Mouse (Mus musculus): ENCODE data around the gene Npb.
A peak's percentile ranks its signal among the peaks of the same experiment; 100 is the strongest.

Npb gene

GRCm38 (mm10) chr11:120632559-120633519 is 24.6 kb downstream of the Npb start:
- no peak for DNase-seq (ENCODE audit: low spot score)

DNA sequence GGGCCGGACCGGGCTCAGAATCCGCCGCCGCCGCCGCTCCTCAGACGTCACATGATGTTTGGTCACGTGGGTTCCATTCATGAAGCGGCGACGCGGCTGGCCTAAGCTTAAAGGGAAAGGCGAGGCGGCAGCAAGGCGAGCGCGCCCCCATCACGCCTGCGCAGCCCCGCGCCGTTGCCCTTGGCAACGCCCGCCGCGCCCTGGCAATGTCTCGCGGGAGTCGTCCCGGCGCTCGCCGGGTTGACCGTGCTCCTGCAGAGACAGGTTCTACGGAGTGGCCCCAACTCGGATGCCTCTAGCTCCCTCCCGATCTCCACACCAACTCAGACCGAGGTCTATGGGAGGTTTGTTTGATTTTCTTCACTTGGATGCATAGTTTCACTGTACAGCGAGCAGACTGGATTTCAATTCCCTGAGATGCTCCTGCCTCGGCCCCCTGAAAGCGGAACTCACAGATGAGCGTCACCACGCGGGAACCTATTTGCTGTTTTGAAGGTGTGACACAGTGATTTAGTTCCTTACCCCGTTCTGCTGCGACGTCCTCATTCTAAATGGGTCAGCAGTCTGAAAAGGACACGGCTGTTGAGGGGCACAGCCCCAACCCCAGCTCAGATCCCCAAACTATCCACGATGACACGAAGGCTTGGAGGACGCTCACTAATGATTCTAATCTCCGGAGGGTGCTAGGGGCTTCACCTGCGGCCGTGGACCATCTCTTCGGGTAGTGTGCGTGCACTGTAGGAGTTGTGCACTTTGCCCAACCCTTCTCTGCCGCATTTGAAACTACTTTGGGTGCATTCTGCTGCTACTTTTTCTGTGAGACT is 25.5 kb downstream of the Npb start, which contains the start of gene Mafg:
Gene Mafg, minus strand, starts transcription at position 81 of the 824 bp plus-strand sequence.
- DNase-seq (ENCODE audit: low spot score) = peak; percentile 78

DNA sequence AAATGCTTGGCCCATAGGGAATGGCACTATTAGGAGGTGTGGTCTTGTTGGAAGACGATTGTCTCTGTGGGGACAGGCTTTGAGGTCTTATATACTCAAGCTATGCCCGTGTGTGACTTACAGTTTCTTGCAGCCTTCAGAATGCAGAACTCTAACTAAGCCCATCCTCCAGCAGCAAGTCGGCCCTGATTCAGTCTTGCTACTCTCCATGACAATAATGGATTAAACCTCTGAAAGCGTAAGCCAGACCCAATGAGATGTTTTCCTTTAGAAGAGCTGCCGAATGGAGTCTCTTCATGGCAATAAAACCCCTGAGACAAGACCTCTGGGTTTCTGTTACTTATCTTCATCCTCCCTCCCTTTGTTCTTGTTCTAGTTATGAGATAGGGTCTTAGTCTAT is 26.5 kb downstream of the Npb start:
- no peak for DNase-seq (ENCODE audit: low spot score)

GRCm38 (mm10) chr11:120641255-120641654 is 33.0 kb downstream of the Npb start:
- DNase-seq (ENCODE audit: low spot score) = no peak

GRCm38 (mm10) chr11:120641869-120642268 is 33.6 kb downstream of the Npb start:
- DNase-seq (ENCODE audit: low spot score) = no peak

GRCm38 (mm10) chr11:120642939-120643600 is 34.8 kb downstream of the Npb start:
- DNase-seq (ENCODE audit: low spot score) = no peak

DNA sequence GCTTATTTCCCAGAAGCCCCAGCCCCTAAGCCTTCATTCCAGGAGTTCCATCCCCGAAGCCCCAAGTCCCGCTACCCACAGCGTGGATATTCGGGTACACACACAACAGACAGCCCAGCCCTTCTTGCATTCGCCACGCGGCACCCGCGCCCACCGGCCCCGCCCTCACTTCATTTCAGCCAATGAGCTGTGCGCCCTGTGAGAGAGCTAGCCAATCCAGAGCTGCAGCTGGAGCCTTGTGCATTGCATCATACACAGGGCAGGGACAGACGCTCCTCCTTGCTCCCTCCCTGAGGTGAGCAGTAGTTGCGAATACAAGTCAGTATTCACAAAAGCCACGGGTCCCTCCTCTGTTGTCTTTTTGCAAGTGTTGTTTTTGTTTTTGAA is 35.3 kb downstream of the Npb start, which contains the start of gene Pycr1:
Gene Pycr1, minus strand, starts transcription at position 169 of the 387 bp plus-strand sequence.
- peak; percentile 85 for DNase-seq (ENCODE audit: low spot score)

- DNase-seq (ENCODE audit: low spot score) = no peak
Observed at GRCm38 (mm10) chr11:120647047-120647830, 39.0 kb downstream of the Npb start.

DNA sequence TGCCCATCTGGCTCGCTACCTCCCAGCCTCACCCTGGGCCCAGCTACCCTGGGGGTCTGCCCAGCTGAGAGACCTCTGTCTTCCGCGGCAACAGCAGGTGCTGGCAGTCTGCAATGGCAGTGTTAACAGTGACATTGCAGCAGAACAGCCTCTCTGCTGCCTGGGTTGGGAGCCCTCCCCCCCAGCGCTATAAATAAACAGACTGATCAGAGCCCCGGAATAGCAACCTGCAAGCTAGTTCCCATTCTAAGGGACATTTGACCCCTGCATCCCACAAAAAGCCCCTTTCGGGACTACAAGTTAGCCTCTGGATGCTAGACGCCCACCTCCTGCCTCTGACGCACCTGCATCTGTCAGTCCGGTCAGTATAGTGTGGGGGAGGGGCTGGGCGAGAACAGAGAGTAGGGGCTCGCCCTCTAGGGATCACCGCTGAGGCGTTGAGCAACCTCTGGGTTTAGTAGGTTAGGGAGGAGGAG is 39.8 kb downstream of the Npb start, which contains the start of gene Myadml2:
Gene Myadml2, minus strand, starts transcription at position 158 of the 476 bp plus-strand sequence.
- no peak for DNase-seq (ENCODE audit: low spot score)

DNA sequence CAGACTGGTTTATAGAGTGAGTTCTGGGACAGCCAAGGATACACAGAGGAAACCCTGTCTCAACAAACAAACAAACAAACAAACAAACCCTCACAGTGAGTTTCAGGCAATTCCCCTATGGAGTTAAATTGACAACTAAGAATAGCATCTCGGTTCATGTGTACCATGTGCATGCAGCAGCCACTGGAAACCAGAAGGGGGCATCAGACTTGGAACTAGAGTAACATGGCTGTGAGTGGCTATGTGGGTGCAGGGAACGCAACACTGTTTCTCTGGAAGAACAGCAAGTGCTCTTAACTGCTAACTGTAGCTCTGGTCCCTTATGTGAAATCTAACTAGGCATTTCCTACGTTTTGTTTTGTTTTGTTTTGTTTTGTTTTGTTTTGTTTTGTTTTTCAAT is 43.6 kb downstream of the Npb start:
- DNase-seq (ENCODE audit: low spot score) = no peak

DNA sequence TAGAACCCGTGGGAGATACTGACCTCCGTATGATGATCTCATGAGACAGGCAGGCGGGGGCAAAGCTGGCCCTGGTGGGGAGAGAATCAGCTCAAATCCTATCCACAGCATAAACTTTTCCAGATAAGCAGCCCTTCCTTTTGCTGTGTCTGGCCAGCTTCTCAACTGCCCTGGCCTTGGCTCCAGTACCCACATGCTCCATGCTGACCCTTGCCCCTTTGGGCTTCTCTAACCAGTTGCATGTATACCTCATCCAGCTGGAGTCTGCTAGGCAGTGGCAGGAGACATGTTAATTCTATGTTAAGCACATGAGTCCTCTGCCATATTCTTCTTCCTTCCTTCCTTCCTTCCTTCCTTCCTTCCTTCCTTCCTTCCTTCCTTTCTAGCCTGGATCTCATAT is 46.5 kb downstream of the Npb start:
- DNase-seq (ENCODE audit: low spot score) = no peak

- no peak for DNase-seq (ENCODE audit: low spot score)
Observed at GRCm38 (mm10) chr11:120657301-120657700, 49.0 kb downstream of the Npb start.

All from layer of hippocampus, adult 9-10 months (tissue).